ENCODE assay signal across 28 mouse cellular contexts in genomic region chr10:105319299-105320057, GRCm38 (mm10).
DNase-seq lines count a peak whose midpoint lies in the region; ATAC-seq and TF ChIP-seq lines count a peak whose summit lies in the region.
"Had no signal": no experiment of that assay in that cellular context is flagged by ENCODE, and none has a peak within 500 bp of the region (broad histone marks: within the 10 kb centered on the region; RNA-seq: fewer than 3 reads in every experiment).

No protein-coding gene starts in this region.

- no peak for DNase-seq in forebrain, embryonic 14.5 days (ENCODE audit: low spot score)
- no peak for DNase-seq in forebrain, postnatal 0 days
- peak; percentile 61 for DNase-seq in midbrain, embryonic 14.5 days
- no peak for DNase-seq in embryo, embryonic 9.5 days (ENCODE audit: extremely low spot score)
- DNase-seq in lung, adult 18-20 months, result no peak
- DNase-seq: adrenal gland, adult 2 months; cerebellum, adult 11-12 months; cerebellum, postnatal 10 days; gastrocnemius, postnatal 10 days; kidney, adult 8-10 months; kidney, postnatal 10 days; left cerebral cortex, postnatal 4 days; lung, postnatal 36 days; right cerebral cortex, postnatal 4 days; thymus, postnatal 25 days had no signal

- H3K4me1 ChIP-seq in forebrain, embryonic 14.5 days (ENCODE audit: control insufficient read depth, insufficient read depth, low read length), result no peaks in the 10 kb centered on the region
- H3K4me1 ChIP-seq in forebrain, postnatal 0 days (ENCODE audit: insufficient read depth), result no peaks in the 10 kb centered on the region
- H3K4me1 ChIP-seq in neural tube, embryonic 12.5 days, result no peaks in the 10 kb centered on the region
- peaks cover 7% of the 10 kb centered on the region; the same call in 1 of the 2 replicates for H3K4me1 ChIP-seq in neural tube, embryonic 15.5 days
- peaks cover 8% of the 10 kb centered on the region; the same call in 1 of the 2 replicates for H3K4me1 ChIP-seq in midbrain, embryonic 14.5 days (ENCODE audit: control insufficient read depth, insufficient read depth, low read length)
- H3K4me1 ChIP-seq: embryonic facial prominence, embryonic 13.5 days; intestine, embryonic 15.5 days; limb, embryonic 15.5 days; lung, embryonic 15.5 days; stomach, embryonic 15.5 days had no signal

- peaks cover 8% of the 10 kb centered on the region; the same call in 1 of the 2 replicates for H3K36me3 ChIP-seq in forebrain, embryonic 14.5 days (ENCODE audit: control insufficient read depth, insufficient read depth, low read length)
- H3K36me3 ChIP-seq in forebrain, postnatal 0 days (ENCODE audit: insufficient read depth), result peaks cover 8% of the 10 kb centered on the region
- peaks cover 12% of the 10 kb centered on the region for H3K36me3 ChIP-seq in neural tube, embryonic 12.5 days
- peaks cover 10% of the 10 kb centered on the region for H3K36me3 ChIP-seq in neural tube, embryonic 15.5 days
- H3K36me3 ChIP-seq in midbrain, embryonic 14.5 days (ENCODE audit: control insufficient read depth, insufficient read depth, low read length), result 0 out of 2 replicates have a peak, but pooled peaks cover 8% of the 10 kb centered on the region
- H3K36me3 ChIP-seq: intestine, embryonic 15.5 days had no signal

- H3K4me3 ChIP-seq in forebrain, embryonic 14.5 days (ENCODE audit: low read depth, low read length), result no peak overlapping the region
- H3K4me3 ChIP-seq in forebrain, postnatal 0 days (ENCODE audit: low read depth, low read length), result no peak overlapping the region
- H3K4me3 ChIP-seq in neural tube, embryonic 12.5 days, result no peak overlapping the region
- no peak overlapping the region for H3K4me3 ChIP-seq in neural tube, embryonic 15.5 days (replicated peaks)
- H3K4me3 ChIP-seq in midbrain, embryonic 14.5 days (replicated peaks; ENCODE audit: low read depth, low read length), result no peak overlapping the region
- H3K4me3 ChIP-seq: embryonic facial prominence, embryonic 13.5 days; intestine, embryonic 15.5 days; limb, embryonic 15.5 days; lung, embryonic 15.5 days; myocyte; stomach, embryonic 15.5 days had no signal

- H3K4me2 ChIP-seq in forebrain, embryonic 14.5 days (ENCODE audit: low read length), result no peak overlapping the region
- H3K4me2 ChIP-seq in forebrain, postnatal 0 days (ENCODE audit: low read depth), result no peak overlapping the region
- no peak overlapping the region for H3K4me2 ChIP-seq in neural tube, embryonic 12.5 days (replicated peaks)
- no peak overlapping the region for H3K4me2 ChIP-seq in neural tube, embryonic 15.5 days
- H3K4me2 ChIP-seq in midbrain, embryonic 14.5 days (ENCODE audit: low read length), result no peak overlapping the region
- H3K4me2 ChIP-seq: embryonic facial prominence, embryonic 13.5 days; heart, embryonic 11.5 days; intestine, embryonic 15.5 days; limb, embryonic 15.5 days; lung, embryonic 15.5 days; stomach, embryonic 15.5 days had no signal

- no peak overlapping the region; the same call in 1 of the 2 replicates for H3K27ac ChIP-seq in forebrain, embryonic 14.5 days (ENCODE audit: low read depth, low read length)
- no peak overlapping the region for H3K27ac ChIP-seq in forebrain, postnatal 0 days (ENCODE audit: low read depth, low read length)
- H3K27ac ChIP-seq in neural tube, embryonic 12.5 days, result no peak overlapping the region
- H3K27ac ChIP-seq in neural tube, embryonic 15.5 days (replicated peaks), result no peak overlapping the region
- H3K27ac ChIP-seq in midbrain, embryonic 14.5 days (replicated peaks; ENCODE audit: low read depth, low read length), result 0 out of 2 replicates have a peak overlapping the region, but pooled peaks have one; percentile 21
- H3K27ac ChIP-seq: embryonic facial prominence, embryonic 13.5 days; intestine, embryonic 15.5 days; limb, embryonic 15.5 days; liver, embryonic 14.5 days; lung, embryonic 15.5 days; stomach, embryonic 15.5 days had no signal

- 70% methylated on average over 3 of the region's 3 CpGs for WGBS in forebrain, embryonic 14.5 days
- 45% methylated on average over 3 of the region's 3 CpGs for WGBS in forebrain, postnatal 0 days
- 42% methylated on average over 3 of the region's 3 CpGs for WGBS in neural tube, embryonic 12.5 days
- WGBS in neural tube, embryonic 15.5 days, result 33% methylated on average over 3 of the region's 3 CpGs
- 26% methylated on average over 3 of the region's 3 CpGs for WGBS in midbrain, embryonic 14.5 days

- H3K9me3 ChIP-seq in forebrain, embryonic 14.5 days (replicated peaks; ENCODE audit: control insufficient read depth, low read length), result no peaks in the 10 kb centered on the region; the same call in 1 of the 2 replicates
- no peaks in the 10 kb centered on the region for H3K9me3 ChIP-seq in forebrain, postnatal 0 days (ENCODE audit: low read length)
- H3K9me3 ChIP-seq in neural tube, embryonic 12.5 days, result peaks cover 5% of the 10 kb centered on the region; the same call in 1 of the 2 replicates
- no peaks in the 10 kb centered on the region for H3K9me3 ChIP-seq in neural tube, embryonic 15.5 days (replicated peaks)
- H3K9me3 ChIP-seq in midbrain, embryonic 14.5 days (ENCODE audit: control insufficient read depth, low read length), result 0 out of 2 replicates have a peak, but pooled peaks cover 3% of the 10 kb centered on the region
- H3K9me3 ChIP-seq: embryonic facial prominence, embryonic 13.5 days; G1E; intestine, embryonic 15.5 days; limb, embryonic 15.5 days; lung, embryonic 15.5 days; stomach, embryonic 15.5 days had no signal

- no peaks in the 10 kb centered on the region for H3K27me3 ChIP-seq in forebrain, embryonic 14.5 days (replicated peaks; ENCODE audit: control insufficient read depth, insufficient read depth, low read length)
- H3K27me3 ChIP-seq in forebrain, postnatal 0 days (ENCODE audit: insufficient read depth, low read length), result no peaks in the 10 kb centered on the region
- H3K27me3 ChIP-seq in neural tube, embryonic 12.5 days (replicated peaks), result no peaks in the 10 kb centered on the region
- H3K27me3 ChIP-seq in neural tube, embryonic 15.5 days (replicated peaks), result no peaks in the 10 kb centered on the region
- H3K27me3 ChIP-seq in midbrain, embryonic 14.5 days (ENCODE audit: control insufficient read depth, insufficient read depth, low read length), result no peaks in the 10 kb centered on the region
- H3K27me3 ChIP-seq: CH12.LX; embryonic facial prominence, embryonic 13.5 days; intestine, embryonic 15.5 days; limb, embryonic 15.5 days; lung, embryonic 15.5 days; Patski; stomach, embryonic 15.5 days had no signal

- H3K9ac ChIP-seq in forebrain, embryonic 14.5 days (ENCODE audit: low read length), result no peak overlapping the region
- no peak overlapping the region for H3K9ac ChIP-seq in forebrain, postnatal 0 days
- H3K9ac ChIP-seq in neural tube, embryonic 12.5 days, result no peak overlapping the region
- no peak overlapping the region for H3K9ac ChIP-seq in neural tube, embryonic 15.5 days (replicated peaks)
- H3K9ac ChIP-seq in midbrain, embryonic 14.5 days (replicated peaks; ENCODE audit: low read length), result no peak overlapping the region
- H3K9ac ChIP-seq: embryonic facial prominence, embryonic 13.5 days; intestine, embryonic 15.5 days; limb, embryonic 15.5 days; liver, embryonic 14.5 days; lung, embryonic 15.5 days; stomach, embryonic 15.5 days had no signal

- no peak for TF ChIP-seq CTCF in forebrain, postnatal 0 days (IDR thresholded peaks at IDR 0.05; ENCODE audit: low read depth)

- ATAC-seq in forebrain, embryonic 14.5 days, result peak; percentile 66; the same call in 1 of the 2 replicates
- ATAC-seq in forebrain, postnatal 0 days, result no peak
- ATAC-seq in neural tube, embryonic 12.5 days (ENCODE audit: low FRiP score, low read depth), result peak; percentile 85
- no peak for ATAC-seq in neural tube, embryonic 15.5 days (ENCODE audit: low FRiP score)
- ATAC-seq in midbrain, embryonic 14.5 days (ENCODE audit: low FRiP score, low TSS enrichment), result peak; percentile 78
- ATAC-seq: intestine, embryonic 15.5 days; Patski had no signal

Comparison
In these comparisons a context has a peak if more than half of its experiments do, and no peak if none do; other contexts are left out.
1. ATAC-seq: peak in forebrain, embryonic 14.5 days (single experiment), neural tube, embryonic 12.5 days (single experiment) and midbrain, embryonic 14.5 days (single experiment); none in forebrain, postnatal 0 days (single experiment) and neural tube, embryonic 15.5 days (single experiment).